Mouse (Mus musculus) stomach, embryonic 16.5 days (tissue): ENCODE data around the gene Rps28. TPM values are rescaled to one million over a fixed set of nuclear protein-coding genes. Genes with fewer than 3 reads are reported as not detected.

Experiments used
- ATAC-seq: fragments of 200-750 bp; cut with Nextera tagmentation; 2 replicates; pipeline ENCODE4 v1.8.0; 2017; ENCODE audit warnings: moderate number of reproducible peaks, moderate TSS enrichment; ENCODE audit not compliant: insufficient read depth, low FRiP score
- H3K27ac ChIP-seq: fragments of 300-500 bp; sonication (generic); 2 replicates; pipeline ENCODE4 v1.5.1; 2014; ENCODE audit warnings: low read length
- H3K27me3 ChIP-seq: fragments of 300-500 bp; sonication (generic); 2 replicates; pipeline ENCODE4 v1.6.1; 2014; ENCODE audit warnings: low read length, control low read depth, mixed read lengths; ENCODE audit not compliant: control insufficient read depth, insufficient read depth
- H3K36me3 ChIP-seq: fragments of 300-500 bp; sonication (generic); 2 replicates; pipeline ENCODE4 v1.6.1; 2014; ENCODE audit warnings: low read length; ENCODE audit not compliant: control insufficient read depth, insufficient read depth
- H3K4me1 ChIP-seq: fragments of 300-500 bp; sonication (generic); 2 replicates; pipeline ENCODE4 v1.6.1; 2014; ENCODE audit warnings: low read length, control low read depth, mixed read lengths; ENCODE audit not compliant: control insufficient read depth, insufficient read depth
- H3K4me2 ChIP-seq: fragments of 300-500 bp; sonication (generic); 2 replicates; pipeline ENCODE4 v1.6.1; 2014; ENCODE audit warnings: low read depth, low read length, mixed read lengths
- H3K4me3 ChIP-seq: fragments of 300-500 bp; sonication (generic); replicated peaks from 2 replicates; pipeline ENCODE4 v1.5.1; 2014; ENCODE audit warnings: mild to moderate bottlenecking, low read length
- H3K9ac ChIP-seq: fragments of 300-500 bp; sonication (generic); 2 replicates; pipeline ENCODE4 v1.6.1; 2014; ENCODE audit warnings: low read length
- H3K9me3 ChIP-seq: fragments of 300-500 bp; sonication (generic); replicated peaks from 2 replicates; pipeline ENCODE4 v1.6.1; 2016; ENCODE audit warnings: low read length, control low read depth; ENCODE audit not compliant: control insufficient read depth
- WGBS: fragments of 180-500 bp; shearing (Covaris S2); extraction: QIAGEN DNeasy Blood & Tissue Kit; methylation state at CpG from one replicate; pipeline ENCODE4 v1.1.7; 2014; 5-methylcytosine and 5-hydroxymethylcytosine counted together
- polyA plus RNA-seq: library from polyadenylated mRNA; unstranded; fragments of >200 nt; fragmentation: Nextera tagmentation; extraction: Ambion mirVana; gene quantifications from 2 replicates; pipeline ENCODE4 v1.2.1, GENCODE M21; 2015

Rps28 gene
- polyA plus RNA-seq, 1 experiment from 2014 or later = 935 TPM

- Histone ChIP-seq H3K9ac (no peak overlapping the region), H3K27me3 (no peaks in the 10 kb centered on the region), H3K4me1 (no peaks in the 10 kb centered on the region), H3K4me2 (no peak overlapping the region), H3K36me3 (no peaks in the 10 kb centered on the region), H3K27ac (no peak overlapping the region), H3K4me3 (no peak overlapping the region), H3K9me3 (no peaks in the 10 kb centered on the region)
- no peak for ATAC-seq
- WGBS = 90% methylated on average over 4 of the region's 4 CpGs
Observed at GRCm38 (mm10) chr17:33771617-33772016, 52.7 kb downstream of the Rps28 start.

Other genes starting within 250 kb of the Rps28 start
- gene Zfp414, start 195.5 kb downstream of the Rps28 start, polyA plus RNA-seq = 32.7 and 45.7 TPM in 2 replicates
- gene Pram1, start 186.5 kb downstream of the Rps28 start, polyA plus RNA-seq = 1.0 and 1.1 TPM in 2 replicates
- gene Hnrnpm, start 137.7 kb downstream of the Rps28 start, polyA plus RNA-seq = 281 and 295 TPM in 2 replicates
- 56.0 and 58.8 TPM in 2 replicates for gene March2, start 105.9 kb downstream of the Rps28 start, polyA plus RNA-seq
- 212 and 237 TPM in 2 replicates for gene Rab11b, start 64.0 kb downstream of the Rps28 start, polyA plus RNA-seq
- 25.8 and 30.7 TPM in 2 replicates for gene Angptl4, start 42.7 kb downstream of the Rps28 start, polyA plus RNA-seq
- 24.8 and 29.0 TPM in 2 replicates for gene Kank3, start 14.0 kb downstream of the Rps28 start, polyA plus RNA-seq
- 442 and 446 TPM in 2 replicates for gene Ndufa7, start within 50 bp of the Rps28 start, polyA plus RNA-seq
- gene Cd320, start 18.5 kb upstream of the Rps28 start, polyA plus RNA-seq = 52.0 and 54.0 TPM in 2 replicates
- gene Gm7029, start 49.3 kb upstream of the Rps28 start, polyA plus RNA-seq = not detected in 2 replicates
- gene Kifc1, start 66.1 kb upstream of the Rps28 start, polyA plus RNA-seq = 6.9 and 7.9 TPM in 2 replicates
- gene Platr17, start 80.6 kb upstream of the Rps28 start, polyA plus RNA-seq = 0.39 and 0.40 TPM in 2 replicates
- gene Daxx, start 84.9 kb upstream of the Rps28 start, polyA plus RNA-seq = 40.9 and 44.4 TPM in 2 replicates
- 58.4 and 68.7 TPM in 2 replicates for gene Tapbp, start 91.3 kb upstream of the Rps28 start, polyA plus RNA-seq
- 11.4 and 12.5 TPM in 2 replicates for gene Zbtb22, start 91.3 kb upstream of the Rps28 start, polyA plus RNA-seq
- gene Rgl2, start 105.0 kb upstream of the Rps28 start, polyA plus RNA-seq = 43.9 and 44.7 TPM in 2 replicates
- 133 and 147 TPM in 2 replicates for gene Pfdn6, start 115.8 kb upstream of the Rps28 start, polyA plus RNA-seq
- 19.0 and 23.1 TPM in 2 replicates for gene Wdr46, start 116.1 kb upstream of the Rps28 start, polyA plus RNA-seq
- gene B3galt4, start 126.9 kb upstream of the Rps28 start, polyA plus RNA-seq = 8.6 and 9.0 TPM in 2 replicates
- 42.6 and 45.0 TPM in 2 replicates for gene Vps52, start 131.2 kb upstream of the Rps28 start, polyA plus RNA-seq
- 1,606 and 1,631 TPM in 2 replicates for gene Rps18, start 131.4 kb upstream of the Rps28 start, polyA plus RNA-seq
- gene H2-K1, start 175.8 kb upstream of the Rps28 start, polyA plus RNA-seq = 107 and 140 TPM in 2 replicates
- gene Ring1, start 200.1 kb upstream of the Rps28 start, polyA plus RNA-seq = 8.1 and 10.7 TPM in 2 replicates
- gene H2-Ke6, start 203.5 kb upstream of the Rps28 start, polyA plus RNA-seq = 38.9 and 41.3 TPM in 2 replicates
- gene Slc39a7, start 207.1 kb upstream of the Rps28 start, polyA plus RNA-seq = 194 and 195 TPM in 2 replicates
- gene Rxrb, start 207.2 kb upstream of the Rps28 start, polyA plus RNA-seq = 36.3 and 37.7 TPM in 2 replicates
- 0.57 and 0.61 TPM in 2 replicates for gene Col11a2, start 214.9 kb upstream of the Rps28 start, polyA plus RNA-seq